Mouse (Mus musculus) embryonic facial prominence, embryonic 13.5 days (tissue): ENCODE results near the gene Epb41. TPM values are rescaled to one million over a fixed set of nuclear protein-coding genes. Genes with fewer than 3 reads are reported as not detected.
A peak's percentile ranks its signal among the peaks of the same experiment; 100 is the strongest.

Source experiments
- ATAC-seq: fragments of 200-750 bp; cut with Nextera tagmentation; 2 replicates; pipeline ENCODE4 v1.8.0; 2017; ENCODE audit warnings: low read depth; ENCODE audit not compliant: insufficient number of reproducible peaks, insufficient read depth, low FRiP score, low TSS enrichment
- H3K27ac ChIP-seq: fragments of 300-500 bp; sonication (generic); 2 replicates; pipeline ENCODE4 v1.5.1; 2015; ENCODE audit warnings: moderate library complexity, mild to moderate bottlenecking, inconsistent platforms
- H3K27me3 ChIP-seq: fragments of 300-500 bp; sonication (generic); 2 replicates; pipeline ENCODE4 v1.6.1; 2015; ENCODE audit warnings: mild to moderate bottlenecking, inconsistent platforms
- H3K36me3 ChIP-seq: fragments of 300-500 bp; sonication (generic); 2 replicates; pipeline ENCODE4 v1.6.1; 2015; ENCODE audit warnings: mild to moderate bottlenecking, inconsistent platforms
- H3K4me1 ChIP-seq: fragments of 300-500 bp; sonication (generic); 2 replicates; pipeline ENCODE4 v1.6.1; 2015; ENCODE audit warnings: inconsistent platforms
- H3K4me2 ChIP-seq: fragments of 300-500 bp; sonication (generic); 2 replicates; pipeline ENCODE4 v1.6.1; 2015; ENCODE audit warnings: moderate library complexity, mild to moderate bottlenecking, inconsistent platforms
- H3K4me3 ChIP-seq: fragments of 300-500 bp; sonication (generic); 2 replicates; pipeline ENCODE4 v1.5.1; 2015; ENCODE audit warnings: mild to moderate bottlenecking, inconsistent platforms
- H3K9ac ChIP-seq: fragments of 300-500 bp; sonication (generic); 2 replicates; pipeline ENCODE4 v1.6.1; 2015; ENCODE audit warnings: mild to moderate bottlenecking, inconsistent platforms
- H3K9me3 ChIP-seq: fragments of 300-500 bp; sonication (generic); 2 replicates; pipeline ENCODE4 v1.6.1; 2016; ENCODE audit warnings: inconsistent platforms
- WGBS: fragments of 180-500 bp; shearing (Covaris S2); methylation state at CpG from one replicate; pipeline ENCODE4 v1.1.7; 2015; ENCODE audit warnings: mixed read lengths; 5-methylcytosine and 5-hydroxymethylcytosine counted together
- polyA plus RNA-seq: library from polyadenylated mRNA; unstranded; fragments of >200 nt; fragmentation: Nextera tagmentation; extraction: Ambion mirVana; gene quantifications from 2 replicates; pipeline ENCODE4 v1.2.1, GENCODE M21; 2015

Gene Epb41
- polyA plus RNA-seq, 1 experiment from 2014 or later, result 69.6 TPM

DNA sequence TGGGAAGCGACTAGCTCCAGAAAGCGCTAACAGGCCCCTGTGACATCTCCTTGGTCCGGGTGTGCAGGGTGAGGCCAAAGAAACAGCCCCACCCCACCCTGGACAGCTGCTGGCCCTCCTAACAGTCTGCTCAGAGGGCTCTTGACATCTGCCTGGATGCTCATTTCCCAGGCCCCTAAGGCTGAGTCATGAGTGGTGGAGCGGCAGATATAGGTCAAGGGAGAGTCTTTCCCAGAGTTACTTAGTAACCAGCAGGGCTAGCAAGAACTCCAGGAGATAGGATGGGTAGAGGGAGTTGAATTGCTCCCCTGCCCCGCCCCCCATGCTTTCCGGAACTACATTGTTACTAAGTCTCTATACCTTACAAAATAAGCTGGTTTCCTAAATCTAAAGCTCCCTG, 18.0 kb upstream of the Epb41 start:
- Histone ChIP-seq H3K9me3 (no peaks in the 10 kb centered on the region), H3K4me3 (no peak overlapping the region), H3K36me3 (no peaks in the 10 kb centered on the region), H3K4me1 (no peaks in the 10 kb centered on the region), H3K9ac (no peak overlapping the region), H3K27me3 (no peaks in the 10 kb centered on the region), H3K27ac (no peak overlapping the region), H3K4me2 (no peak overlapping the region)
- WGBS, result 81% methylated on average over 6 of the region's 6 CpGs
- no peak for ATAC-seq

DNA sequence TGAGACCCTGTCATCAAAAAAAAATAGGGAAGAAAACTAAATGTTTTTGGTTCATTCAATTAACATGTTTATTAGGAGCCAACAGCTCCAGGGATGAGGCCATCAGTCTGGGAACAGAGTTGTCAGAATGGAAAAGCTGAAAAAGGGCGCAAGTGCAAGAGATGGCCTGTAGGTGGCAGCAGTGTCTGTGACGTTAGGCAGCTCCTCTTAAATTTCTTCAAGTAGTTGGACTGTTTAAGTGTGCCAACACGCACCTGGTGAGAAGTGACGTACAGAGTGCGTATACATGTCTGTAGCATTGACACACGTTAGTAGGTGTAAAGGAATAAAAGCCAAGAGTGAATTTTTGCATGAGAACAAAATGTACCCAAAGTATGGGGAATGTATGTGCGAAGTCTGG, 13.8 kb upstream of the Epb41 start:
- Histone ChIP-seq H3K4me3 (no peak overlapping the region), H3K9ac (no peak overlapping the region), H3K36me3 (no peaks in the 10 kb centered on the region), H3K27me3 (no peaks in the 10 kb centered on the region), H3K4me2 (no peak overlapping the region), H3K27ac (no peak overlapping the region), H3K4me1 (no peaks in the 10 kb centered on the region), H3K9me3 (no peaks in the 10 kb centered on the region)
- no peak for ATAC-seq
- WGBS, result 19% methylated on average over 7 of the region's 7 CpGs

DNA sequence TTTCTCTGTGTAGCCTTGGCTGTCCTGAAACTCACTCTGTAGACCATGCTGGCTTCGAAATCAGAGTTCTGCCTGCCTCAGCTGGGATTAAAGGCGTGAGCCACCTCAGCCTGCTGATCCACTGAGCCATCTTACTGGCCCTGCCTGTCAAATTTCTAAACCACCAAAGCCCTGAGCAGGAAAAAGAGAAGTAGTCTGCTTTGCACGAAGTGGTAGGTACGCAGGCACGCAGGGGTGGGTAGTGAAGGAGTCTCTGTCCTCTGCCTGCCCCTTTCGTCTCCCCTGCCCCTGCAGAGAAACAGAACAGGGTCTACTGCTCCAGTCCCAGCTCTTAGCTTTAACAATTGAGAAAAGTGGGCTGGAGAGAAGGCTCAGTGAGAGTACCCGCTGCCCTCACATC, 10.0 kb upstream of the Epb41 start:
- Histone ChIP-seq H3K36me3 (no peaks in the 10 kb centered on the region), H3K4me1 (no peaks in the 10 kb centered on the region), H3K9ac (no peak overlapping the region), H3K27me3 (no peaks in the 10 kb centered on the region), H3K27ac (no peak overlapping the region), H3K9me3 (no peaks in the 10 kb centered on the region), H3K4me3 (no peak overlapping the region), H3K4me2 (no peak overlapping the region)
- 85% methylated on average over 7 of the region's 7 CpGs for WGBS
- no peak for ATAC-seq

DNA sequence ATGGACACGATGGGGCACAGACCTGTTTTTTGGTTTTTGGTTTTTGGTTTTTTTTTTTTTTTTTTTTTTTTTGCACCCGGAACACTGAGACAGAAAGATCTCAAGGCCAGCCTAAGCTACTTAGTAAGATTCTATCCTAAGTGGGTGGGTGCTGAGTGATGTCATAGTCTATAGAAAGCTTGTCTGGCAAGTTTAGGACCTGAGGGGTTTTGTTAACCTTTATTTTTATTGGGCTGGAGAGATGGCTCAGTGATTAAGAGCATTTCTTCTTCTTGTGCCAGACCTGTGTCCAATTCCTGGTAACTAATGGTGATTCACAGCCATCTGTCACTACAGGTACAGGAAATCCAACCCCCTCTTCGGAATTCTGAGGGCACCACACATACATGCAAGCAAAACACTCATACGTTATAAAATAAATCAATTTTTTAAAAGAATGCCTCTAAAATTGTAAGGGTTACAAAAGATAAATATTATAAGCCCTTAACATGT, 5.4 kb upstream of the Epb41 start:
- no peaks in the 10 kb centered on the region for H3K9me3 ChIP-seq
- WGBS, result 71% methylated on average over 4 of the region's 4 CpGs
- no peak for ATAC-seq
- H3K4me2 ChIP-seq, result no peak overlapping the region
- no peak overlapping the region for H3K4me3 ChIP-seq
- peaks cover 15% of the 10 kb centered on the region for H3K4me1 ChIP-seq
- H3K9ac ChIP-seq, result no peak overlapping the region
- H3K27me3 ChIP-seq, result peaks cover 6% of the 10 kb centered on the region
- no peak overlapping the region for H3K27ac ChIP-seq
- H3K36me3 ChIP-seq, result no peaks in the 10 kb centered on the region

DNA sequence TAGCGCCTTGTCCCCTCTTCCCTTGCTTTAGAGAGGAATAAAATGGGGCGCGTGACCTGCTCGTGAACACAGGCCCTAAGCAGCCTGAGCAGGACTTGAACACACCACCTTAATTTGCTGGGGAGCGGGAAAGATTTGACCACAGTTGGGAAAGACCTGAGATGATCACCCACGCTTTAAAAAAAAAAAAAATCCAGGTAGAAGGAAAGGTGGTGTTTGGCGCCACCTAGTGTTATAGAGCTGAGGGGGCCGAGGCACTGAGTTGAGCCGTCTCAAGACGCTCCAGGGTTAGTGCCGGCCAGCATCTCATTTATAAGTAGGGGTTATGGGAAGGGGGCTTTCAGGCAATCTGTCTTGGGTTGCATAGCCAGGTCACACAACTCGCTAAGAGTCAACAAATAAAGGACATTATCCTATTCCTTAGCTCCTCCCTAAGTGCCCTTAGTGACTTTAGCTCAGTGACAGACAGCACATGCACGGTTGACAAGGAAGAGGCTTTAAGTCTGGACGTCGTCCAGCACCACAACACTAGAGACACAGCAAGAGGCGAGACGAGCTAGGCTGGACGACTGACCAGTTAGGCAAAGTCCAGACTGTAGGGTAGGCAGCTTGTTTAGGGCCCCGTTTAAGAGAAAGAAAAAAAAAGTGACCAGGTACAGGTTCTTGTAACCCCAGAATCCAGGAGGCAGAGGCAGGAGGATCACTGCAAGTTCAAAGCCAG, 4.6 kb upstream of the Epb41 start:
- Histone ChIP-seq H3K4me1 (peaks cover 21% of the 10 kb centered on the region), H3K27me3 (peaks cover 8% of the 10 kb centered on the region), H3K9me3 (no peaks in the 10 kb centered on the region), H3K27ac (no peak overlapping the region), H3K4me3 (no peak overlapping the region), H3K36me3 (no peaks in the 10 kb centered on the region), H3K9ac (no peak overlapping the region), H3K4me2 (peak overlapping the region; percentile 38)
- 15% methylated on average over 19 of the region's 19 CpGs for WGBS
- no peak for ATAC-seq

GRCm38 (mm10) chr4:132078296-132078714, 3.2 kb upstream of the Epb41 start:
- ATAC-seq, result no peak
- 0 out of 2 replicates have a peak overlapping the region, but pooled peaks have one; percentile 36 for H3K9ac ChIP-seq

DNA sequence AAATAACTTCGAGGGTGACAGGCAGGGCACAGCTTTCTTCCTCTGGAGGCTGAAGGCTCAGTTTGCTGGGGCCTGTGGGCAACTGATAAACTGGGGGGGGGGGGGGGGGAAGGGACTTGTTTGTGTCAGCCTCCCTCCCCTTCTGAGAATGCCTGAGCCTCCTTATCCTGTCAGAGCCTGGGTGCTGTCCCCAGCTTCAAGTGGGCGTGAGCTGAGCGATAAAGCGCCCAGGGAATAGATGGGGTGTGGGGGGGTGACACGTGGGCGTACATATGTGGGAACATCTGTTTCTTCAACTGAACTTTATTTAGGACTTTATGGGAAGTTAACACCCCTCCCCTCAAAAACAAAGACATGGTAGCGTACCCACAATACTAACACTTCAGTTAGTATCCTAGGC, 2.3 kb upstream of the Epb41 start:
- H3K27me3 ChIP-seq, result peaks cover 24% of the 10 kb centered on the region
- no peak overlapping the region for H3K4me3 ChIP-seq
- no peak for ATAC-seq
- peaks cover 28% of the 10 kb centered on the region for H3K4me1 ChIP-seq
- H3K4me2 ChIP-seq, result no peak overlapping the region
- no peaks in the 10 kb centered on the region for H3K9me3 ChIP-seq
- H3K36me3 ChIP-seq, result no peaks in the 10 kb centered on the region
- 70% methylated on average over 7 of the region's 7 CpGs for WGBS
- H3K9ac ChIP-seq, result no peak overlapping the region
- H3K27ac ChIP-seq, result no peak overlapping the region

More at GRCm38 (mm10) chr4:132078296-132078714, 3.2 kb upstream of the Epb41 start:
- peaks cover 18% of the 10 kb centered on the region for H3K27me3 ChIP-seq
- H3K4me2 ChIP-seq, result no peak overlapping the region
- peaks cover 28% of the 10 kb centered on the region for H3K4me1 ChIP-seq
- no peak overlapping the region for H3K4me3 ChIP-seq
- no peaks in the 10 kb centered on the region for H3K9me3 ChIP-seq
- H3K27ac ChIP-seq, result no peak overlapping the region
- 57% methylated on average over 7 of the region's 7 CpGs for WGBS
- no peaks in the 10 kb centered on the region for H3K36me3 ChIP-seq

DNA sequence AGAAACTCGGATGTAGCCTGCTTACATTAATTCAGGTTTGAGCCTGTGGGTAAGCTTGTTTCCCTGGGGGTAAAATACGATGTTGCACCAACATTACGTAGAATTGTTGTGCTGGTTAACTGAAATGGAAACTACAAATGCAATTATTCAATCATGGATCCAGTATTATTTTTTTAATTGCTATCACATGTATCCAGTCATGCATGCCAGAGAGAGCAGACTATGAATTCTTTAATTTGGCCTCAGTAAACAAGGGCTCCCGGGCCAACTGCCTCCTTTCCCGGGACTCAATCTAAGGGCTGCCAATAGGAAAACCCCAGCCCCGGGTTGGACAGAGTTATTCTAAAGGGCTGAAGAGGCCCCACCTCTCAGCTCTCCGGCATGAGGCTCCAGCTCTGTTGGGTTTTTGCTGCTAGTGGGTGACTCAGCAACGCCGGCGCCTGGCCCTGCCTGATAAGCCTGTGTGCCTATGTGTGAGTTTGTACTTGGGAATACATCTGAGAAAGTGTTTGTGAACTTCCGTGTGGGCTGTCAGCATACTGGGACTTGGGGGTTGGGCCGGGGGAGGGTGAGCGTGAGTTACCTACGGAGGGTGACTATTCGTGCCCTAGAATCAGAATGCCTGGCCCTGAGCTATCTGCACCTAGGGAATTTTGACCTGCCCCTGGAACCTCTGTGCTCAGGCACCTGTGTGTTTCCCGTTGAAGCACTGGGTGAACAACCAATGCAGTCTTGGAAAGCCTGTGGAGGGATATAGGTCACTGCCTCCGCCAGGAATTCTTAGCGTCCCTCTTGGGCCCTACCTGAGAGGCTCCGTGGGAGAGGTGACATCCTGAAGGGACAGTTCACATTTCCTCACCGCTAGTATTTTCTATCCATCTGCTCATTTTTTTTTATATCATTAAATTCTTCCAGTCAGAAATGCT, 1.6 kb upstream of the Epb41 start:
- no peaks in the 10 kb centered on the region for H3K36me3 ChIP-seq
- ATAC-seq, result no peak
- no peak overlapping the region for H3K4me3 ChIP-seq
- 19% methylated on average over 20 of the region's 20 CpGs for WGBS
- H3K9me3 ChIP-seq, result no peaks in the 10 kb centered on the region
- H3K9ac ChIP-seq, result 0 out of 2 replicates have a peak overlapping the region, but pooled peaks have one; percentile 16
- H3K4me2 ChIP-seq, result peak overlapping the region; percentile 39
- peaks cover 24% of the 10 kb centered on the region for H3K27me3 ChIP-seq
- H3K4me1 ChIP-seq, result peaks cover 28% of the 10 kb centered on the region
- peak overlapping the region; percentile 28; the same call in 1 of the 2 replicates for H3K27ac ChIP-seq

GRCm38 (mm10) chr4:132075796-132076195, 675 bp upstream of the Epb41 start:
- H3K27me3 ChIP-seq, result peaks cover 24% of the 10 kb centered on the region
- H3K9ac ChIP-seq, result no peak overlapping the region
- 33% methylated on average over 1 of the region's 1 CpGs for WGBS
- no peak for ATAC-seq
- H3K4me2 ChIP-seq, result peak overlapping the region; percentile 99
- H3K36me3 ChIP-seq, result no peaks in the 10 kb centered on the region
- peak overlapping the region; percentile 69; the same call in 1 of the 2 replicates for H3K4me3 ChIP-seq
- no peaks in the 10 kb centered on the region for H3K9me3 ChIP-seq
- H3K27ac ChIP-seq, result no peak overlapping the region
- H3K4me1 ChIP-seq, result peaks cover 28% of the 10 kb centered on the region

- H3K27me3 ChIP-seq, result peaks cover 24% of the 10 kb centered on the region
- H3K36me3 ChIP-seq, result no peaks in the 10 kb centered on the region
- H3K4me2 ChIP-seq, result peak within 1 kb of the TSS; percentile 99
- under 1% methylated on average over 42 of the region's 42 CpGs for WGBS
- peak within 1 kb of the TSS; percentile 81 for H3K9ac ChIP-seq
- peak within 1 kb of the TSS; percentile 69 for H3K4me3 ChIP-seq
- peaks cover 28% of the 10 kb centered on the region for H3K4me1 ChIP-seq
- H3K27ac ChIP-seq, result peak within 1 kb of the TSS; percentile 23; the same call in 1 of the 2 replicates
- H3K9me3 ChIP-seq, result no peaks in the 10 kb centered on the region
- 0 out of 2 replicates have a peak, but pooled peaks have one; percentile 1 for ATAC-seq
Observed at GRCm38 (mm10) chr4:132074077-132074932, 816 bp downstream of the Epb41 start, which contains the start of gene Gm10300. Gene Gm10300, plus strand, starts transcription at chr4:132074697.

- no peak for ATAC-seq
- Histone ChIP-seq H3K4me1 (peaks cover 28% of the 10 kb centered on the region), H3K27me3 (peaks cover 18% of the 10 kb centered on the region), H3K36me3 (no peaks in the 10 kb centered on the region), H3K9me3 (no peaks in the 10 kb centered on the region), H3K4me3 (0 out of 2 replicates have a peak overlapping the region, but pooled peaks have one; percentile 9), H3K4me2 (no peak overlapping the region; the same call in 1 of the 2 replicates), H3K27ac (no peak overlapping the region), H3K9ac (0 out of 2 replicates have a peak overlapping the region, but pooled peaks have one; percentile 27)
- WGBS, result 66% methylated on average over 6 of the region's 6 CpGs
Observed at GRCm38 (mm10) chr4:132072946-132073345, 2.2 kb downstream of the Epb41 start.
